Mouse (Mus musculus): ENCODE results near the gene Zfp410. TPM values are rescaled to one million over a fixed set of nuclear protein-coding genes. Genes with fewer than 3 reads are reported as not detected.

Zfp410 gene
- total and polyA plus RNA-seq, 3 experiments = 33.5 to 53.7 (median 42.9) TPM

DNA sequence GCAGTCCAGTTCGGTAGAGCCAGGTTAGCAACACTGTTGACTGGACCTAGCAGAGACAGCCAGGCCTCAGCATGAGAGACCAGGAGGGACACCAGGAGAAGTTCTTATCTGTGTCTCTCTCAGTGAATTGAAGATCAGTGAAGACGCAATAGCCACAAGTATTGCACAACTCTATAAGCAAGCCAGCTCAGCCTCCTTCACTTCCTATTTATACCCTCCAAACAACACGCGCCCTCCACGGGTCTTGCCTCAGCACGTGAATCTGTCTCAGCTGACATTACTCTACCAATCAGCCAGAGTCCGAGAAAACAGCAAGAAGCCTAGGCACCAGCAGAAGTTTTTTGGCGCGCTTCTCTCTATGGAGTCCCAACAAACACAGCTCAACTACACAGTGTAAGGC is 41.4 kb upstream of the Zfp410 start:
- dilution Hi-C loops (cut with MboI; ENCODE audit: extremely low pct_ligation_motif_present, extremely low pct_unique_long_range_greater_than_20kb, low sequenced_read_pairs) (no loop called here), in situ Hi-C loops (cut with MboI; ENCODE audit: low pct_ligation_motif_present, low pct_unique_long_range_greater_than_20kb, low sequenced_read_pairs) (no loop called here)
- no peak overlapping the region for H3K4me3 ChIP-seq (replicated peaks in 1 of 3; ENCODE audit: low read depth in 2 of 3, low read length in 2 of 3, poor library complexity in 1 of 3)
- H3K27ac ChIP-seq (ENCODE audit: insufficient read depth, low read depth) = no peak overlapping the region
- no peak overlapping the region for H3K4me2 ChIP-seq (ENCODE audit: insufficient read depth, low read depth, poor library complexity, severe bottlenecking)
- no peaks in the 10 kb centered on the region for H3K36me3 ChIP-seq (replicated peaks in 1 of 2; ENCODE audit: control insufficient read depth in 1 of 2, insufficient read depth in 1 of 2, low read length in 1 of 2)
- no peak for DNase-seq (ENCODE audit: extremely low read depth)
- no peaks in the 10 kb centered on the region for H3K4me1 ChIP-seq (ENCODE audit: control insufficient read depth in 1 of 2, insufficient read depth in 2 of 2)
- H3K9ac ChIP-seq (ENCODE audit: insufficient read depth, low read depth) = no peak overlapping the region
- TF ChIP-seq MAFK (IDR thresholded peaks at IDR 0.05; ENCODE audit: insufficient replicate concordance, low read length) = no peak
- no peak for TF ChIP-seq ZC3H11A (IDR thresholded peaks at IDR 0.05; ENCODE audit: low read depth, low read length)
- TF ChIP-seq IRF4 (IDR thresholded peaks at IDR 0.05; ENCODE audit: low read depth, low read length) = no peak
- no peak for TF ChIP-seq NELFE (IDR thresholded peaks at IDR 0.05; ENCODE audit: low read depth, low read length)
- TF ChIP-seq CHD1 (IDR thresholded peaks at IDR 0.05; ENCODE audit: low read depth, low read length) = no peak
- TF ChIP-seq EP300 (IDR thresholded peaks at IDR 0.05; ENCODE audit: low read length) = no peak
- H3K9me3 ChIP-seq (replicated peaks; ENCODE audit: low read length) = peaks cover 4% of the 10 kb centered on the region
- H3K79me2 ChIP-seq (replicated peaks; ENCODE audit: control insufficient read depth, extremely low read depth, insufficient read depth, poor library complexity, severe bottlenecking) = no peaks in the 10 kb centered on the region
- H3K27me3 ChIP-seq (replicated peaks) = no peaks in the 10 kb centered on the region

DNA sequence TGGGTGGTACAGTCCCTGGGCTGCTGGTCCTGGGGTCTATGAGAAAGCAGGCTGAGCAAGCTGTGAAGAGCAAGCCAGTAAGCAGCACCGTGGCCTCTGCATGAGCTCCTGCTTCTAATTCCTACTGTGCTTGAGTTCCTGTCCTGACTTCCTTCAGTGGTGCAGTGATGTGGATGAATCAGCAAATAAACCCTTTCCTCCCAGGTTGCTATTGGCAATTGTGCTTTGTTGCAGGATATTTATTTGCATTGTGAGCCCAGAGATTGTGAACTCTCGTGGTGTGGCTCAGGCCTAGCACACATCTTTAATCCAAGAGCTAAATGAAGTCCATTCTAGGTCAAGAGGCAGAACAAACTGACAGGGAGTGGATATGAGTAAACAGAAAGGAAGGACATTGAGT is 40.4 kb upstream of the Zfp410 start:
- Histone ChIP-seq H3K36me3 (replicated peaks in 1 of 2; ENCODE audit: control insufficient read depth in 1 of 2, insufficient read depth in 1 of 2, low read length in 1 of 2) (no peaks in the 10 kb centered on the region), H3K4me1 (ENCODE audit: control insufficient read depth in 1 of 2, insufficient read depth in 2 of 2) (no peaks in the 10 kb centered on the region), H3K4me3 (replicated peaks in 1 of 3; ENCODE audit: low read depth in 2 of 3, low read length in 2 of 3, poor library complexity in 1 of 3) (no peak overlapping the region), H3K27me3 (replicated peaks) (no peaks in the 10 kb centered on the region), H3K9me3 (replicated peaks; ENCODE audit: low read length) (peaks cover 4% of the 10 kb centered on the region), H3K79me2 (replicated peaks; ENCODE audit: control insufficient read depth, extremely low read depth, insufficient read depth, poor library complexity, severe bottlenecking) (no peaks in the 10 kb centered on the region), H3K27ac (ENCODE audit: insufficient read depth, low read depth) (no peak overlapping the region), H3K9ac (ENCODE audit: insufficient read depth, low read depth) (no peak overlapping the region), H3K4me2 (ENCODE audit: insufficient read depth, low read depth, poor library complexity, severe bottlenecking) (no peak overlapping the region)
- in situ Hi-C loops (cut with MboI; ENCODE audit: low pct_ligation_motif_present, low pct_unique_long_range_greater_than_20kb, low sequenced_read_pairs) = no loop called here
- no peak for TF ChIP-seq SIN3A (IDR thresholded peaks at IDR 0.05; ENCODE audit: low read length)
- TF ChIP-seq ZMIZ1 (IDR thresholded peaks at IDR 0.05; ENCODE audit: low read depth, low read length) = no peak
- no peak for TF ChIP-seq NELFE (IDR thresholded peaks at IDR 0.05; ENCODE audit: low read depth, low read length)
- no peak for TF ChIP-seq E2F4 (IDR thresholded peaks at IDR 0.05; ENCODE audit: insufficient replicate concordance, low read depth, low read length)
- no peak for TF ChIP-seq ZNF384 (IDR thresholded peaks at IDR 0.05; ENCODE audit: low read depth, low read length)
- TF ChIP-seq RAD21 (IDR thresholded peaks at IDR 0.05; ENCODE audit: low read depth, low read length) = no peak
- TF ChIP-seq ZKSCAN1 (IDR thresholded peaks at IDR 0.05; ENCODE audit: borderline replicate concordance, low read depth, low read length) = no peak
- no peak for TF ChIP-seq RCOR1 (conservative IDR thresholded peaks at IDR 0.05; ENCODE audit: low read depth, low read length)
- TF ChIP-seq CTCF (conservative IDR thresholded peaks at IDR 0.05 in 1 of 2, IDR thresholded peaks at IDR 0.05 in 1 of 2; ENCODE audit: low read depth in 2 of 2, low read length in 2 of 2) = no peak
- no peak for TF ChIP-seq PAX5 (IDR thresholded peaks at IDR 0.05; ENCODE audit: low read length)
- no peak for TF ChIP-seq USF2 (conservative IDR thresholded peaks at IDR 0.05; ENCODE audit: low read depth, low read length)
- TF ChIP-seq JUN (IDR thresholded peaks at IDR 0.05; ENCODE audit: insufficient read depth, low read depth, low read length) = no peak
- no peak for TF ChIP-seq ETS1 (conservative IDR thresholded peaks at IDR 0.05; ENCODE audit: low read depth, low read length)
- TF ChIP-seq ZC3H11A (IDR thresholded peaks at IDR 0.05; ENCODE audit: low read depth, low read length) = no peak
- no peak for TF ChIP-seq CHD1 (IDR thresholded peaks at IDR 0.05; ENCODE audit: low read depth, low read length)
- no peak for TF ChIP-seq MYC (IDR thresholded peaks at IDR 0.05; ENCODE audit: low read depth, low read length)
- no peak for TF ChIP-seq NRF1 (IDR thresholded peaks at IDR 0.05; ENCODE audit: low read depth, low read length)
- no peak for TF ChIP-seq JUND (conservative IDR thresholded peaks at IDR 0.05; ENCODE audit: low read depth, low read length)
- no peak for TF ChIP-seq CHD2 (IDR thresholded peaks at IDR 0.05; ENCODE audit: low read length)
- no peak for TF ChIP-seq UBTF (IDR thresholded peaks at IDR 0.05; ENCODE audit: low read depth, low read length)
- dilution Hi-C loops (cut with MboI; ENCODE audit: extremely low pct_ligation_motif_present, extremely low pct_unique_long_range_greater_than_20kb, low sequenced_read_pairs) = no loop called here
- DNase-seq (ENCODE audit: extremely low read depth) = no peak

Data from CH12.LX (cell line).